In genomic region chr11:100839523-100839922, GRCm38 (mm10) we compare ENCODE assay signal across 22 mouse cellular contexts.
"Had no signal": no experiment of that assay in that cellular context is flagged by ENCODE, and none has a peak within 500 bp of the region (broad histone marks: within the 10 kb centered on the region; RNA-seq: fewer than 3 reads in every experiment).

No protein-coding gene starts in this region.

- H3K4me1 ChIP-seq: limb, embryonic 12.5 days; midbrain, embryonic 12.5 days; midbrain, embryonic 15.5 days; neural tube, embryonic 12.5 days; neural tube, embryonic 15.5 days had no signal

- H3K4me2 ChIP-seq: limb, embryonic 12.5 days; limb, embryonic 15.5 days; lung, embryonic 15.5 days; midbrain, embryonic 12.5 days; midbrain, embryonic 15.5 days; neural tube, embryonic 12.5 days; neural tube, embryonic 15.5 days had no signal

- H3K4me3 ChIP-seq: limb, embryonic 12.5 days; limb, embryonic 15.5 days; lung, embryonic 15.5 days; midbrain, embryonic 12.5 days; midbrain, embryonic 15.5 days; neural tube, embryonic 12.5 days; neural tube, embryonic 15.5 days had no signal

- H3K36me3 ChIP-seq: limb, embryonic 12.5 days; limb, embryonic 15.5 days; lung, embryonic 15.5 days; midbrain, embryonic 12.5 days; midbrain, embryonic 15.5 days; neural tube, embryonic 12.5 days; neural tube, embryonic 15.5 days had no signal

- ATAC-seq: midbrain, embryonic 15.5 days had no signal

- H3K27ac ChIP-seq: limb, embryonic 12.5 days; limb, embryonic 15.5 days; liver, embryonic 14.5 days; lung, embryonic 15.5 days; midbrain, embryonic 12.5 days; midbrain, embryonic 15.5 days; neural tube, embryonic 12.5 days; neural tube, embryonic 15.5 days; stomach, postnatal 0 days had no signal

- H3K9me3 ChIP-seq: limb, embryonic 12.5 days; limb, embryonic 15.5 days; midbrain, embryonic 15.5 days; neural tube, embryonic 15.5 days had no signal

- DNase-seq: kidney, adult 9 months; kidney, postnatal 14 days; kidney, postnatal 4 days; left cerebral cortex, postnatal 4 days; lung, adult 18-20 months; lung, postnatal 10 days; lung, postnatal 36 days; right cerebral cortex, adult 18-20 months; right cerebral cortex, postnatal 14 days; right cerebral cortex, postnatal 4 days; thymus, adult 2 months; thymus, postnatal 14 days; thymus, postnatal 4 days had no signal

- H3K9ac ChIP-seq: limb, embryonic 12.5 days; limb, embryonic 15.5 days; liver, embryonic 14.5 days; lung, embryonic 15.5 days; midbrain, embryonic 12.5 days; midbrain, embryonic 15.5 days; neural tube, embryonic 12.5 days; neural tube, embryonic 15.5 days had no signal

- H3K27me3 ChIP-seq: limb, embryonic 12.5 days; limb, embryonic 15.5 days; lung, embryonic 15.5 days; midbrain, embryonic 12.5 days; midbrain, embryonic 15.5 days; neural tube, embryonic 12.5 days; neural tube, embryonic 15.5 days had no signal
